Mouse (Mus musculus) embryonic facial prominence, embryonic 12.5 days (tissue): ENCODE results near the gene Raver2. TPM values are rescaled to one million over a fixed set of nuclear protein-coding genes. Genes with fewer than 3 reads are reported as not detected.

ENCODE experiments used
- ATAC-seq: fragments of 200-750 bp; cut with Nextera tagmentation; 2 replicates; pipeline ENCODE4 v1.8.0; 2017; ENCODE audit not compliant: insufficient number of reproducible peaks, insufficient read depth, low FRiP score, low TSS enrichment
- H3K27ac ChIP-seq: fragments of 300-500 bp; sonication (generic); 2 replicates; pipeline ENCODE4 v1.5.1; 2016; ENCODE audit warnings: mild to moderate bottlenecking
- H3K27me3 ChIP-seq: fragments of 300-500 bp; sonication (generic); 2 replicates; pipeline ENCODE4 v1.6.1; 2016; ENCODE audit warnings: mild to moderate bottlenecking, moderate library complexity
- H3K36me3 ChIP-seq: fragments of 300-500 bp; sonication (generic); 2 replicates; pipeline ENCODE4 v1.6.1; 2016; ENCODE audit warnings: mild to moderate bottlenecking
- H3K4me1 ChIP-seq: fragments of 300-500 bp; sonication (generic); 2 replicates; pipeline ENCODE4 v1.6.1; 2016
- H3K4me2 ChIP-seq: fragments of 300-500 bp; sonication (generic); replicated peaks from 2 replicates; pipeline ENCODE4 v1.6.1; 2016; ENCODE audit warnings: mild to moderate bottlenecking, moderate library complexity
- H3K4me3 ChIP-seq: fragments of 300-500 bp; sonication (generic); 2 replicates; pipeline ENCODE4 v1.5.1; 2016; ENCODE audit warnings: mild to moderate bottlenecking
- H3K9ac ChIP-seq: fragments of 300-500 bp; sonication (generic); 2 replicates; pipeline ENCODE4 v1.6.1; 2016; ENCODE audit warnings: mild to moderate bottlenecking, moderate library complexity
- H3K9me3 ChIP-seq: fragments of 300-500 bp; sonication (generic); 2 replicates; pipeline ENCODE4 v1.6.1; 2016; ENCODE audit warnings: mild to moderate bottlenecking, moderate library complexity
- WGBS: fragments of 180-500 bp; shearing (Covaris S2); methylation state at CpG from one replicate; pipeline ENCODE4 v1.1.7; 2016; 5-methylcytosine and 5-hydroxymethylcytosine counted together
- polyA plus RNA-seq: library from polyadenylated mRNA; unstranded; fragments of >200 nt; fragmentation: Nextera tagmentation; extraction: Ambion mirVana; gene quantifications from 2 replicates; pipeline ENCODE4 v1.2.1, GENCODE M21; 2016

Gene Raver2
- polyA plus RNA-seq, 1 experiment from 2014 or later: 17.7 TPM

DNA sequence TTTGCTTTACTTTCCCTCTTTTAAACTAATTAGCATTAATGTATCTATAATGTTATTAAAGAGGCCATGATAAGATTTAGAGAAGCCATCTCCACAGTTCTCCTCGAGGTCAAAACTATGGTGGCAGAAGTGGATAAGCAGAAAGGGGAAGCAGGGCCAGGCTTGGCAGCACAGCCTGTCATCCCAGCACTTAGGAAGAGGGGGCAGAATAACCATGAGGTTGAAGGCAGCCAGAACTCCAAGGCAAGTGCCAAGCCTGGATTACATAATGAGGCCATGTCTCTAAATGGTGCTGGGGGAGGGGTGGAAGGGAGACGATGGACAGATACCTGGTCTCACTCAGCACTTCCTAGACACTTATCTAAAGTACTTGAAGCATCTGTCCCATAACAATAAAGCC, 129.6 kb downstream of the Raver2 start:
- Histone ChIP-seq H3K36me3 (no peaks in the 10 kb centered on the region), H3K4me2 (no peak overlapping the region), H3K27ac (no peak overlapping the region), H3K4me1 (0 out of 2 replicates have a peak, but pooled peaks cover 9% of the 10 kb centered on the region), H3K9me3 (no peaks in the 10 kb centered on the region), H3K4me3 (no peak overlapping the region), H3K27me3 (no peaks in the 10 kb centered on the region), H3K9ac (no peak overlapping the region)
- WGBS: 62% methylated on average over 2 of the region's 2 CpGs
- ATAC-seq: no peak

DNA sequence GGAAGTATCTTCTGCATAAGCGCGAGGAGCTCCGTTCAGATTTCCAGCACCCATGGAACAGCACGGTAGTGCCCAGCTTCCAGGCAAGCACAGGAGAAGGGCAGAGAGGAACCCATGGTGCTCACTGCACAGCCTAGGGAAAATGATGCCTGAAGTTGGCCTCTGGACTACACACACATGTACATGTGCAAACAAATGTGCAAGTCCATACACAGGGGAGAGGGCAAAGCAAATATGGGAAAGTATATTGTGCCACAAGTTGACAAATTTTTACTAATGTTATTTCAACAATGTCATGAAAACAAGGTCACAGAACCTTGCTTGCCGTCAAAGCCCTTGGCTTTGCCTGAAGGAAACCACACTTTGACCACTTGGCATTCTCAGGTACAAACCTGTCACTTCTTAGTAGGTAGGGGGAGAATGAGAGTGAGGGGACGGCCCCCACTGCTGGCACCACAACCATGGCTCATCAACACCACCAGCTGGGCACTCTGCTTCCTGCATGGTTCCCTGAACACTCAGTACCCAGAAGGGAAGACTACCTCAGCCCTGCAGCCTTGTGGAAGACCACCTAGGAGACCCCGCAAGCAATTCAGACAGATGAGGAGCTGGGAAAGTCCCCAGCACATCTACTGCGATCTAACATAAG, 130.8 kb downstream of the Raver2 start:
- no peak overlapping the region for H3K4me3 ChIP-seq
- no peaks in the 10 kb centered on the region for H3K9me3 ChIP-seq
- H3K4me1 ChIP-seq: 0 out of 2 replicates have a peak, but pooled peaks cover 9% of the 10 kb centered on the region
- no peaks in the 10 kb centered on the region for H3K36me3 ChIP-seq
- no peaks in the 10 kb centered on the region for H3K27me3 ChIP-seq
- no peak overlapping the region for H3K9ac ChIP-seq
- WGBS: 93% methylated on average over 8 of the region's 8 CpGs
- no peak overlapping the region for H3K4me2 ChIP-seq
- no peak for ATAC-seq
- no peak overlapping the region for H3K27ac ChIP-seq

Other genes starting within 250 kb of the Raver2 start
- gene Gm10577, start 48.3 kb upstream of the Raver2 start, polyA plus RNA-seq: not detected in 2 replicates
- gene Jak1, start 196.3 kb downstream of the Raver2 start, polyA plus RNA-seq: 68.9 and 74.8 TPM in 2 replicates